Mouse (Mus musculus) neural tube, embryonic 11.5 days (tissue): ENCODE measurements around the gene Mical2. TPM values are rescaled to one million over a fixed set of nuclear protein-coding genes. Genes with fewer than 3 reads are reported as not detected.

Experiments used
- ATAC-seq: fragments of 200-750 bp; cut with Nextera tagmentation; 2 replicates; pipeline ENCODE4 v1.8.0; 2017; ENCODE audit warnings: moderate number of reproducible peaks, mild to moderate bottlenecking, moderate TSS enrichment, moderate library complexity; ENCODE audit not compliant: insufficient read depth, low FRiP score, low TSS enrichment
- DNase-seq: peaks from one replicate; pipeline ENCODE4 v3.0.0-alpha.2; 2015; ENCODE audit warnings: low spot score
- H3K27ac ChIP-seq: fragments of 300-500 bp; sonication (generic); 2 replicates; pipeline ENCODE4 v1.5.1; 2014; ENCODE audit warnings: low read depth, mild to moderate bottlenecking, low read length
- H3K27me3 ChIP-seq: fragments of 300-500 bp; sonication (generic); 2 replicates; pipeline ENCODE4 v1.6.1; 2014; ENCODE audit warnings: mild to moderate bottlenecking, low read length, mixed read lengths; ENCODE audit not compliant: control insufficient read depth, insufficient read depth
- H3K36me3 ChIP-seq: fragments of 300-500 bp; sonication (generic); 2 replicates; pipeline ENCODE4 v1.6.1; 2014; ENCODE audit warnings: mild to moderate bottlenecking, low read length, moderate library complexity, mixed read lengths; ENCODE audit not compliant: control insufficient read depth, insufficient read depth
- H3K4me1 ChIP-seq: fragments of 300-500 bp; sonication (generic); 2 replicates; pipeline ENCODE4 v1.6.1; 2014; ENCODE audit warnings: low read length, mixed read lengths; ENCODE audit not compliant: control insufficient read depth, insufficient read depth
- H3K4me2 ChIP-seq: fragments of 300-500 bp; sonication (generic); 2 replicates; pipeline ENCODE4 v1.6.1; 2014; ENCODE audit warnings: low read depth, mild to moderate bottlenecking, moderate library complexity
- H3K4me3 ChIP-seq: fragments of 300-500 bp; sonication (generic); 2 replicates; pipeline ENCODE4 v1.5.1; 2014; ENCODE audit warnings: low read depth, low read length
- H3K9ac ChIP-seq: fragments of 300-500 bp; sonication (generic); 2 replicates; pipeline ENCODE4 v1.6.1; 2014; ENCODE audit warnings: mild to moderate bottlenecking, low read length
- H3K9me3 ChIP-seq: fragments of 300-500 bp; sonication (generic); 2 replicates; pipeline ENCODE4 v1.6.1; 2016; ENCODE audit warnings: low read length; ENCODE audit not compliant: control insufficient read depth
- WGBS: fragments of 180-500 bp; shearing (Covaris S2); extraction: QIAGEN DNeasy Blood & Tissue Kit; methylation state at CpG from one replicate; pipeline ENCODE4 v1.1.7; 2014; 5-methylcytosine and 5-hydroxymethylcytosine counted together
- polyA plus RNA-seq: library from polyadenylated mRNA; unstranded; fragments of >200 nt; fragmentation: Nextera tagmentation; extraction: Ambion mirVana; gene quantifications from 2 replicates; pipeline ENCODE4 v1.2.1, GENCODE M21; 2014

Mical2 gene
- polyA plus RNA-seq, 1 experiment from 2014 or later, result 1.6 TPM

DNA sequence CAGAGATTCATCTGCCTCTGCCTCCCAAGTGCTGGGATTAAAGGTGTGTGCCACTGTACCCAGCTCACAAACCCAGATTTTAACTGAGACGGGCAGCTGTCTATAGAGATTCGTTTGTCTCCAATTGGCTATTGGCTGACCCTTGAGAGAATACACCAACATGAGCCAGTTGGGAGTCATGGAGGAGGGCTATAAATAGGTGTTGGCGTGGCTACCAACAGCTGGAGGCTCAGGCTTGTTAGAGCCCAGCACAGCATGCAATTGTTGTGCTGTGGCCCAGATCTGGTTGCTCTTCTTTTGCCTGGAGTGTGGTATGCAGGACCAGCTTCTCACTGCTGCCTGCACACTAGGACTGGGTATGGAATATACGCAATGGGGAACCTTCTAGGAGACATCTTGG, 8.8 kb downstream of the Mical2 start:
- Histone ChIP-seq H3K36me3 (no peaks in the 10 kb centered on the region), H3K4me2 (no peak overlapping the region), H3K4me1 (peaks cover 5% of the 10 kb centered on the region; the same call in 1 of the 2 replicates), H3K9ac (no peak overlapping the region), H3K27me3 (no peaks in the 10 kb centered on the region), H3K27ac (no peak overlapping the region), H3K4me3 (no peak overlapping the region), H3K9me3 (no peaks in the 10 kb centered on the region)
- DNase-seq, result no peak
- WGBS, result 60% methylated on average over 4 of the region's 4 CpGs
- no peak for ATAC-seq

DNA sequence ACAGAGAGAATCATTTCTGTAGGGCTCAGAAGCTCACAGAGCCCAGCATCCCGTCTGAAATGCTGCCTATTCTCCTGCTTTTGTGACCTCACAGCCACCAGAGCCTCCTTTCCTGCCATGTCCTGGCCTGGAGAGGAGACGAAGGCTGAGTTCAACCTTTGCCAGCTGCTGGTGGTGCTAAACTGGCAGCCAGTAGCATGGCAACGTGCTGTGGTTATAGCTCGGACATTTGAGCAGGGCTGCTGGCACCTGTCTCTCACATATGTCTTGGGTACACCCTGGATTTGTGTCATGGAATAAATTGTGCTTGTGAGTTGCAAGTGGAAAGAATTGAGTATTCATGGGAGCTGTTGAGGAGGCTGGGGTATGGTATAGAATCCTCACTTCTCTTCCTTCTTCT, 9.8 kb downstream of the Mical2 start:
- Histone ChIP-seq H3K4me2 (no peak overlapping the region), H3K9me3 (no peaks in the 10 kb centered on the region), H3K4me1 (peaks cover 5% of the 10 kb centered on the region; the same call in 1 of the 2 replicates), H3K4me3 (no peak overlapping the region), H3K36me3 (no peaks in the 10 kb centered on the region), H3K27ac (no peak overlapping the region), H3K27me3 (no peaks in the 10 kb centered on the region), H3K9ac (no peak overlapping the region)
- WGBS, result 82% methylated on average over 4 of the region's 4 CpGs
- DNase-seq, result no peak
- no peak for ATAC-seq

- 90% methylated on average over 7 of the region's 7 CpGs for WGBS
- no peak overlapping the region for H3K27ac ChIP-seq
- ATAC-seq (no peak), DNase-seq (no peak)
- no peak overlapping the region for H3K9ac ChIP-seq
- H3K9me3 ChIP-seq, result no peaks in the 10 kb centered on the region
- no peak overlapping the region for H3K4me2 ChIP-seq
- H3K4me3 ChIP-seq, result no peak overlapping the region
- no peaks in the 10 kb centered on the region for H3K36me3 ChIP-seq
- peaks cover 5% of the 10 kb centered on the region; the same call in 1 of the 2 replicates for H3K4me1 ChIP-seq
- H3K27me3 ChIP-seq, result no peaks in the 10 kb centered on the region
Measured at GRCm38 (mm10) chr7:112237211-112237610, 11.6 kb downstream of the Mical2 start.

DNA sequence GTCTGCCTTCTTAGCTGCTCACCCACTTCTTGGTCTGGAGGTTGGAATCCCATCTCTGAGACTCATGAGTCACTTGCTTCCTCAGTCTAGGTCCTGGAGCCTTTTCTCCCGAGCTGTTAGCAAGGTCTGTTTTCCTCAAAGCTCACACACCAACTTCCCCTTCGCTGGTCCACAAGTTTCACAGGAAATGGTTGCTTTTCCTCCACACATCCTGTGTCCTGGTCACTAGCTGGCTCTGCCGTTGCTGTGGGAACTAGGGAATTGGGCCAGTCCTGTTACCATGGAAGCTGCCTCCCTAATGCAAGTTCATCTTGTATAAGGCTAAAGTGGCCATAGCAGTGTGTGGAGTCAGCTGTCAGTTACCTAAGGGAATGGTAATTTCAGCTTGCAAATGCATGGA, 12.2 kb downstream of the Mical2 start:
- Histone ChIP-seq H3K4me2 (no peak overlapping the region), H3K27me3 (no peaks in the 10 kb centered on the region), H3K36me3 (no peaks in the 10 kb centered on the region), H3K9ac (no peak overlapping the region), H3K4me1 (peaks cover 5% of the 10 kb centered on the region; the same call in 1 of the 2 replicates), H3K4me3 (no peak overlapping the region), H3K27ac (no peak overlapping the region), H3K9me3 (no peaks in the 10 kb centered on the region)
- no peak for ATAC-seq
- 70% methylated on average over 3 of the region's 3 CpGs for WGBS
- DNase-seq, result no peak

- DNase-seq (no peak), ATAC-seq (no peak)
- WGBS, result 75% methylated on average over 10 of the region's 10 CpGs
- no peak overlapping the region for H3K27ac ChIP-seq
- H3K4me2 ChIP-seq, result no peak overlapping the region
- no peak overlapping the region for H3K9ac ChIP-seq
- H3K27me3 ChIP-seq, result no peaks in the 10 kb centered on the region
- H3K4me3 ChIP-seq, result no peak overlapping the region
- no peaks in the 10 kb centered on the region for H3K9me3 ChIP-seq
- H3K36me3 ChIP-seq, result no peaks in the 10 kb centered on the region
- no peaks in the 10 kb centered on the region for H3K4me1 ChIP-seq
Measured at GRCm38 (mm10) chr7:112238768-112239728, 13.4 kb downstream of the Mical2 start.

DNA sequence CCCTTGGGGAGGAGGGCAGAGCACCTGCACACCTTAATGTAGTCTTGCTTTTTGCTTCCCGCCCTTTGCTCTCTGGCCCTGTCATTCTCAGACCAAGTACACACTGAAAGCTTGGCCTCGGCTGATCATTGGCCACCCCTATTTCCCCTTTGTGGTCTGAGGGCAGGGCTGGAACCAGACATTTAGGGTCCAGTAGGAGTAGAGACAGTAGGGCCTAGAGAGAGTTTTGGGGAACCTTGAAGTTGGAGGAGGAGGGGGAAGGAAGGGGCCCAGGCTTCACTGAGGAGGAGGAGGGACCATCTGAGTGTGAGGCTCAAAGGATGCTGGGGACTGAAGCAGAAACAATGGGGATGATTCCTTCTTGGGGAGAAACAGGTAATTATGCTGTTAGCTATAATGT, 15.1 kb downstream of the Mical2 start:
- H3K4me3 ChIP-seq, result no peak overlapping the region
- no peaks in the 10 kb centered on the region for H3K4me1 ChIP-seq
- H3K36me3 ChIP-seq, result no peaks in the 10 kb centered on the region
- no peak overlapping the region for H3K4me2 ChIP-seq
- WGBS, result 88% methylated on average over 2 of the region's 2 CpGs
- no peaks in the 10 kb centered on the region for H3K27me3 ChIP-seq
- H3K9me3 ChIP-seq, result no peaks in the 10 kb centered on the region
- no peak overlapping the region for H3K9ac ChIP-seq
- ATAC-seq (no peak), DNase-seq (no peak)
- H3K27ac ChIP-seq, result no peak overlapping the region

- Histone ChIP-seq H3K4me3 (no peak overlapping the region), H3K9me3 (no peaks in the 10 kb centered on the region), H3K4me1 (no peaks in the 10 kb centered on the region), H3K27ac (no peak overlapping the region), H3K9ac (no peak overlapping the region), H3K36me3 (no peaks in the 10 kb centered on the region), H3K27me3 (no peaks in the 10 kb centered on the region), H3K4me2 (no peak overlapping the region)
- ATAC-seq (no peak), DNase-seq (no peak)
- 62% methylated on average over 8 of the region's 8 CpGs for WGBS
Measured at GRCm38 (mm10) chr7:112241211-112241944, 15.7 kb downstream of the Mical2 start.

GRCm38 (mm10) chr7:112241945-112242329, 16.3 kb downstream of the Mical2 start:
- no peaks in the 10 kb centered on the region for H3K4me1 ChIP-seq
- no peak overlapping the region for H3K9ac ChIP-seq
- no peak overlapping the region for H3K27ac ChIP-seq
- no peak overlapping the region for H3K4me2 ChIP-seq
- WGBS, result 79% methylated on average over 3 of the region's 3 CpGs
- no peak for DNase-seq
- no peaks in the 10 kb centered on the region for H3K27me3 ChIP-seq
- no peak for ATAC-seq
- no peak overlapping the region for H3K4me3 ChIP-seq
- no peaks in the 10 kb centered on the region for H3K9me3 ChIP-seq
- no peaks in the 10 kb centered on the region for H3K36me3 ChIP-seq
